Mouse (Mus musculus) spleen, adult 2 months (tissue): Measurements from ENCODE around the gene Celsr1. TPM values are rescaled to one million over a fixed set of nuclear protein-coding genes. Genes with fewer than 3 reads are reported as not detected.

ENCODE experiments used
- DNase-seq, 2 experiments: peaks; one replicate each; pipeline versions ENCODE4 v3.0.0 to v3.0.0-alpha.2; 2012 to 2021; ENCODE audit warnings: low spot score in 2 of 2, low read depth in 1 of 2
- H3K27ac ChIP-seq: fragments of 200-500 bp; 2 replicates; pipeline ENCODE4 v1.5.1; 2012; ENCODE audit warnings: low read length, inconsistent platforms; ENCODE audit not compliant: insufficient read depth
- H3K27me3 ChIP-seq: fragments of 200-500 bp; 2 replicates; pipeline ENCODE4 v1.6.1; 2012; ENCODE audit warnings: mild to moderate bottlenecking, moderate library complexity, low read length, inconsistent platforms; ENCODE audit not compliant: control insufficient read depth, insufficient read depth
- H3K36me3 ChIP-seq: fragments of 200-500 bp; 2 replicates; pipeline ENCODE4 v1.6.1; 2012; ENCODE audit warnings: mild to moderate bottlenecking, low read length, inconsistent platforms; ENCODE audit not compliant: control insufficient read depth, insufficient read depth
- H3K4me1 ChIP-seq: fragments of 200-500 bp; 2 replicates; pipeline ENCODE4 v1.6.1; 2011; ENCODE audit warnings: inconsistent platforms; ENCODE audit not compliant: control insufficient read depth, insufficient read depth, insufficient read length
- H3K4me3 ChIP-seq: fragments of 200-500 bp; 2 replicates; pipeline ENCODE4 v1.5.1; 2011; ENCODE audit warnings: mild to moderate bottlenecking, inconsistent platforms; ENCODE audit not compliant: insufficient read depth, insufficient read length; ENCODE audit errors: extremely low read depth
- CTCF ChIP-seq: fragments of 200-500 bp; IDR thresholded peaks from 2 replicates; pipeline ENCODE4 v1.5.1; 2011; ENCODE audit warnings: mild to moderate bottlenecking, inconsistent platforms; ENCODE audit not compliant: insufficient read depth, insufficient read length, insufficient replicate concordance; ENCODE audit errors: extremely low read depth
- POLR2A ChIP-seq: fragments of 200-500 bp; IDR thresholded peaks from 2 replicates; pipeline ENCODE4 v1.6.1; 2011; ENCODE audit warnings: low read depth, low read length, inconsistent platforms
- WGBS: fragments of 180-500 bp; shearing (Covaris S2); methylation state at CpG from one replicate; pipeline ENCODE4 v1.1.7; 2018; 5-methylcytosine and 5-hydroxymethylcytosine counted together
- polyA plus RNA-seq: library from polyadenylated mRNA; depleted of rRNA; stranded (reverse); fragments of >200 nt; gene quantifications from 2 replicates; pipeline ENCODE4 v1.2.3, GENCODE M21; 2012

Celsr1 gene
- polyA plus RNA-seq, 1 experiment = 7.4 TPM

- no peak overlapping the region for H3K27ac ChIP-seq
- no peak for DNase-seq
- TF ChIP-seq CTCF (no peak), POLR2A (no peak)
- H3K4me1 ChIP-seq = peaks cover 3% of the 10 kb centered on the region; the same call in 1 of the 2 replicates
- H3K27me3 ChIP-seq = no peaks in the 10 kb centered on the region
- H3K4me3 ChIP-seq = no peak overlapping the region
- WGBS = 58% methylated on average over 3 of the region's 3 CpGs
- H3K36me3 ChIP-seq = no peaks in the 10 kb centered on the region
These were observed 124.1 kb downstream of the Celsr1 start for GRCm38 (mm10) chr15:85909492-85909829.

- Histone ChIP-seq H3K27ac (no peak overlapping the region), H3K36me3 (no peaks in the 10 kb centered on the region), H3K4me3 (no peak overlapping the region), H3K4me1 (peaks cover 3% of the 10 kb centered on the region; the same call in 1 of the 2 replicates), H3K27me3 (no peaks in the 10 kb centered on the region)
- no peak for DNase-seq
- TF ChIP-seq CTCF (no peak), POLR2A (no peak)
- WGBS = 78% methylated on average over 7 of the region's 7 CpGs
These were observed 124.7 kb downstream of the Celsr1 start for GRCm38 (mm10) chr15:85908660-85909491.

- Histone ChIP-seq H3K4me3 (no peak overlapping the region), H3K27ac (no peak overlapping the region), H3K27me3 (no peaks in the 10 kb centered on the region), H3K36me3 (no peaks in the 10 kb centered on the region), H3K4me1 (no peaks in the 10 kb centered on the region; the same call in 1 of the 2 replicates)
- WGBS = 69% methylated on average over 8 of the region's 8 CpGs
- TF ChIP-seq CTCF (peak; percentile 12; the same call in 1 of the 2 replicates), POLR2A (no peak)
- no peak for DNase-seq
These were observed 129.8 kb downstream of the Celsr1 start for GRCm38 (mm10) chr15:85903826-85904225.

GRCm38 (mm10) chr15:85902505-85902904 is 131.1 kb downstream of the Celsr1 start:
- 77% methylated on average over 10 of the region's 10 CpGs for WGBS
- Histone ChIP-seq H3K36me3 (no peaks in the 10 kb centered on the region; the same call in 1 of the 2 replicates), H3K4me3 (no peak overlapping the region), H3K27ac (no peak overlapping the region), H3K27me3 (no peaks in the 10 kb centered on the region), H3K4me1 (no peaks in the 10 kb centered on the region)
- TF ChIP-seq POLR2A = no peak
- no peak for TF ChIP-seq CTCF
- DNase-seq = no peak

DNA sequence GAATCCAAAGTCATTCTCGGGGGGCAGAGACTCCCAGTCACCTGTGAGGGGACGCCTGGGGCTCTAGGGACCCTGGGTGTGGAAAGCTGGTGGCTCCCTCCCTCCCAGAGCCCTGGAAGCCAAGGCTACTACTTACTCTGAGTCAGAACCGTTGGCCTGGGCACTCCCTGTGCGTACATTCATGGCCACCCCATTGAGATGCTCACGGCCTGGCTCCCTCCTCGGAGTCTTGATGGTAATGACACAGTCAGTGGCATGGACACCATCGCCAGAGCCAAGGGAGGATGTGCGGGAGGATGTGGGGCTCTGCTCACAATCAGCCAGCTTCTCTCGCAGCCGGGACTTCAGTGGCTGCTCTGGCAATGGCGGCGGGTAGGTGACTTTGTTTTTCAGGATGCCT is 132.8 kb downstream of the Celsr1 start:
- H3K27me3 ChIP-seq = no peaks in the 10 kb centered on the region
- 86% methylated on average over 12 of the region's 12 CpGs for WGBS
- H3K4me1 ChIP-seq = no peaks in the 10 kb centered on the region
- no peak overlapping the region for H3K4me3 ChIP-seq
- no peak for DNase-seq
- no peak overlapping the region for H3K27ac ChIP-seq
- TF ChIP-seq CTCF (no peak), POLR2A (no peak)
- peaks cover 6% of the 10 kb centered on the region for H3K36me3 ChIP-seq

- DNase-seq = no peak
- no peak for TF ChIP-seq CTCF
- TF ChIP-seq POLR2A = no peak
- Histone ChIP-seq H3K27ac (no peak overlapping the region), H3K36me3 (peaks cover 6% of the 10 kb centered on the region), H3K27me3 (no peaks in the 10 kb centered on the region), H3K4me3 (no peak overlapping the region), H3K4me1 (no peaks in the 10 kb centered on the region)
- WGBS = 86% methylated on average over 8 of the region's 8 CpGs
These were observed 133.3 kb downstream of the Celsr1 start for GRCm38 (mm10) chr15:85900318-85900717.

- peaks cover 10% of the 10 kb centered on the region for H3K36me3 ChIP-seq
- DNase-seq = no peak
- no peaks in the 10 kb centered on the region for H3K27me3 ChIP-seq
- 92% methylated on average over 6 of the region's 6 CpGs for WGBS
- TF ChIP-seq CTCF = no peak
- TF ChIP-seq POLR2A = no peak
- no peak overlapping the region for H3K27ac ChIP-seq
- H3K4me1 ChIP-seq = no peaks in the 10 kb centered on the region
- H3K4me3 ChIP-seq = no peak overlapping the region
These were observed 134.2 kb downstream of the Celsr1 start for GRCm38 (mm10) chr15:85899396-85899795.
